Mouse (Mus musculus) inflammation-experienced regulatory T-cells, adult 6 months (primary cell): ENCODE data around the gene Prl3d1. TPM values are rescaled to one million over a fixed set of nuclear protein-coding genes. Genes with fewer than 3 reads are reported as not detected.
"Not testable (repeated sequence)": the region's sequence is repeated elsewhere in the genome, so short reads cannot be mapped to it uniquely, and the experiment has no call there.

Experiments used
- ATAC-seq: one replicate; pipeline ENCODE4 v1.8.0; 2017
- polyA plus RNA-seq, 3 experiments: library from polyadenylated mRNA; unstranded; fragments of 100-300 nt; shearing (Covaris generic); gene quantifications; one replicate each; pipeline ENCODE4 v1.2.1; 2017

Gene Prl3d1
- polyA plus RNA-seq = not detected

DNA sequence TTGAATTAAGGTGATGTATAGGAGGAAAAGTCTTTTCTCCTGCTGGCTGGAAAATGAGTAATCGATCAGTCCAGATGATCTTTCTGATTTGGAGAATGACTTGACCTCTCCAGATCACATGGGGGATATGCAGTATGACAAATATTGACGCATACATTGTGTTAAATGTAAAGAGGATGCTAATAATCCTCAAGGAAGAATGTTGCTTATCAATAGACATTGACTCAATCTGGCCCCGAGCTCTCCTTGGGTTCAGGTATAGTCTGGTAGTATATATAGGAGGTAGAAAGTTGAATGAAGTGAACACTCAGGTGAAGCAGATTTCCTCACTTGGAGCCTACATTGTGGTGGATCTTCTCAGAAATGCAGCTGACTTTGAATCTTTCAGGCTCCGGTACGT is at the start of gene Prl3d1:
Gene Prl3d1, plus strand, starts transcription at position 301 of the 400 bp plus-strand sequence.
- ATAC-seq = not testable (repeated sequence)

- ATAC-seq = no peak
Measured at GRCm38 (mm10) chr13:27057270-27057669, 36.7 kb upstream of the Prl3d1 start, which contains the start of gene Prl. Gene Prl (plus strand): TSS chr13:27057570.

DNA sequence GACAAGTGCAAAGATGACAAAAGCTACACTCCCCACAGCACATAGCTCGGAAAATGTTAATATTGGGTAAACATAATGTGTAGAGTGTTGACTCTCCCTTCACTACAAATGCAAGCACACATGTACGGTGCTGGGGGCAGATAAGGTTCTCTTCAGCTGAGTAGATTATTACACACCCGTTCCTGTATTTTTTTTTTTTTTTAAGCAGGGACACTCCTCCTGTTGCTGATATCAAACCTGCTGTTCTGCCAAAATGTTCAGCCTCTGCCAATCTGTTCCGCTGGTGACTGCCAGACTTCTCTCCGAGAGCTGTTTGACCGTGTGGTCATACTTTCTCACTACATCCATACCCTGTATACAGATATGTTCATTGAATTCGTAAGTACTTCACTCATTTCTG is 34.8 kb upstream of the Prl3d1 start:
- no peak for ATAC-seq

DNA sequence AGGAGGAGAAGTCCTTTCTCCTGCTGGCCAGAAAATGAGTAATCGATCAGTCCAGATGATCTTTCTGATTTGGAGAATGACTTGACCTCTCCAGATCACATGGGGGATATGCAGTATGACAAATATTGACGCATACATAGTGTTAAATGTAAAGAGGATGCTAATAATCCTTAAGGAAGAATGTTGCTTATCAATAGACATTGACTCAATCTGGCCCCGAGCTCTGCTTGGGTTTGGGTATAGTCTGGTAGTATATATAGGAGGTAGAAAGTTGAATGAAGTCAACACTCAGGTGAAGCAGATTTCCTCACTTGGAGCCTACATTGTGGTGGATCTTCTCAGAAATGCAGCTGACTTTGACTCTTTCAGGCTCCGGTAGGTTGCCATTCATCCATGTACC is 27.4 kb downstream of the Prl3d1 start, which contains the start of gene Prl3d2:
Gene Prl3d2, plus strand, starts transcription at position 301 of the 400 bp plus-strand sequence.
- not testable (repeated sequence) for ATAC-seq

DNA sequence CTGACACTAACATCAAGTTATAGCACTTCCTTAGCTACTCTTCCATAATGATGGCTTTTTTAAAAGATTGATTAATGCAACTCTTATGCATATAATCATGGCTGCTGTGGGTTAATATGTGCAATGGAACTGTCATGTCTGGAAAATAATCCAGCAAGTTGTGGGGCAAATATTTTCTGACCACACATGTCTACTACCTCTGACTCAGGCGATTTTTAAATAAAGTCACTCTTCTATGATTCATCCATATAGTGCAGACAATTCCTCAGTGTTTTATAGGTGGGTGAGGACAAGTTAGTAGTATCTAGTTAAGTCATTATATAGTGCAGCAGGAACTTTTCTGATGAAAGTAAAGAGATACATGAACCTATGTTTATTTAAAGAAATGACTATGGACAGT is 54.3 kb downstream of the Prl3d1 start:
- no peak for ATAC-seq

Other genes with a start within 250 kb of the Prl3d1 start
- not detected for gene Prl, start 36.6 kb upstream of the Prl3d1 start, polyA plus RNA-seq
- not detected for gene Prl3d2, start 27.5 kb downstream of the Prl3d1 start, polyA plus RNA-seq
- not detected for gene Prl3d3, start 62.6 kb downstream of the Prl3d1 start, polyA plus RNA-seq
- not detected for gene Prl3c1, start 102.5 kb downstream of the Prl3d1 start, polyA plus RNA-seq
- gene Prl3b1, start 147.7 kb downstream of the Prl3d1 start, polyA plus RNA-seq = not detected
- gene Prl3a1, start 165.2 kb downstream of the Prl3d1 start, polyA plus RNA-seq = not detected
- not detected for gene Prl6a1, start 218.4 kb downstream of the Prl3d1 start, polyA plus RNA-seq